Mouse (Mus musculus) embryonic fibroblast, embryonic 13.5 days (primary cell): ENCODE results near the gene Adgrl3.

ENCODE experiments used
- CTCF ChIP-seq: IDR thresholded peaks from 2 replicates; pipeline ENCODE4 v1.5.1; 2011; ENCODE audit warnings: mild to moderate bottlenecking, control low read depth, low read length, moderate library complexity, borderline replicate concordance; ENCODE audit not compliant: insufficient read depth
- POLR2A ChIP-seq: IDR thresholded peaks from 2 replicates; pipeline ENCODE4 v1.6.1; 2011; ENCODE audit warnings: low read depth, mild to moderate bottlenecking, control low read depth, low read length, moderate library complexity

- no peak for TF ChIP-seq CTCF
- TF ChIP-seq POLR2A, result no peak
Observed at GRCm38 (mm10) chr5:81256091-81256490, 236.2 kb downstream of the Adgrl3 start.
